Mouse (Mus musculus): ENCODE data around the gene Ghitm.
A peak's percentile ranks its signal among the peaks of the same experiment; 100 is the strongest.
"Not testable (repeated sequence)": the region's sequence is repeated elsewhere in the genome, so short reads cannot be mapped to it uniquely, and the experiment has no call there.

Gene Ghitm

GRCm38 (mm10) chr14:37135127-37135593 lies at the start of gene Ghitm:
Gene Ghitm (minus strand): TSS chr14:37135272.
- DNase-seq (ENCODE audit: low spot score), result peak; percentile 89

- no peak for DNase-seq (ENCODE audit: low spot score)
Measured at GRCm38 (mm10) chr14:37184871-37185270, 49.8 kb upstream of the Ghitm start.

- DNase-seq (ENCODE audit: low spot score), result no peak
Measured at GRCm38 (mm10) chr14:37174484-37174883, 39.4 kb upstream of the Ghitm start.

GRCm38 (mm10) chr14:37165266-37165926 lies 30.3 kb upstream of the Ghitm start:
- DNase-seq (ENCODE audit: low spot score), result no peak

- no peak for DNase-seq (ENCODE audit: low spot score)
Measured at GRCm38 (mm10) chr14:37164392-37165032, 29.4 kb upstream of the Ghitm start.

- DNase-seq (ENCODE audit: low spot score), result no peak
Measured at GRCm38 (mm10) chr14:37163277-37163956, 28.3 kb upstream of the Ghitm start.

GRCm38 (mm10) chr14:37154391-37154790 lies 19.3 kb upstream of the Ghitm start:
- DNase-seq (ENCODE audit: low spot score), result no peak

GRCm38 (mm10) chr14:37139051-37139710 lies 4.1 kb upstream of the Ghitm start:
- DNase-seq (ENCODE audit: low spot score), result no peak

- not testable (repeated sequence) for DNase-seq (ENCODE audit: low spot score)
Measured at GRCm38 (mm10) chr14:37137596-37137995, 2.5 kb upstream of the Ghitm start.

- DNase-seq (ENCODE audit: low spot score), result no peak
Measured at GRCm38 (mm10) chr14:37136110-37136509, 1.0 kb upstream of the Ghitm start.

- DNase-seq (ENCODE audit: low spot score), result no peak
Measured at GRCm38 (mm10) chr14:37135671-37136070, 599 bp upstream of the Ghitm start.

- no peak for DNase-seq (ENCODE audit: low spot score)
Measured at GRCm38 (mm10) chr14:37134304-37135126, 557 bp downstream of the Ghitm start.

- DNase-seq (ENCODE audit: low spot score), result peak; percentile 29
Measured at GRCm38 (mm10) chr14:37127652-37128051, 7.4 kb downstream of the Ghitm start.

GRCm38 (mm10) chr14:37119233-37119632 lies 15.8 kb downstream of the Ghitm start:
- DNase-seq (ENCODE audit: low spot score), result no peak

- no peak for DNase-seq (ENCODE audit: low spot score)
Measured at GRCm38 (mm10) chr14:37113922-37114321, 21.1 kb downstream of the Ghitm start, which contains the start of gene 2610528A11Rik. Gene 2610528A11Rik (minus strand): TSS chr14:37114022.

GRCm38 (mm10) chr14:37112931-37113330 lies 22.1 kb downstream of the Ghitm start:
- DNase-seq (ENCODE audit: low spot score), result no peak

- DNase-seq (ENCODE audit: low spot score), result no peak
Measured at GRCm38 (mm10) chr14:37111371-37111770, 23.7 kb downstream of the Ghitm start.

- DNase-seq (ENCODE audit: low spot score), result no peak
Measured at GRCm38 (mm10) chr14:37110456-37110855, 24.6 kb downstream of the Ghitm start.

GRCm38 (mm10) chr14:37109975-37110374 lies 25.1 kb downstream of the Ghitm start:
- DNase-seq (ENCODE audit: low spot score), result no peak

GRCm38 (mm10) chr14:37109460-37109859 lies 25.6 kb downstream of the Ghitm start:
- no peak for DNase-seq (ENCODE audit: low spot score)

GRCm38 (mm10) chr14:37105846-37106245 lies 29.2 kb downstream of the Ghitm start:
- DNase-seq (ENCODE audit: low spot score), result no peak
